Mouse (Mus musculus) cortical plate, adult 2 months (tissue): ENCODE measurements around the gene Hemgn. TPM values are rescaled to one million over a fixed set of nuclear protein-coding genes. Genes with fewer than 3 reads are reported as not detected.

Experiments
- H3K27ac ChIP-seq: fragments of 200-500 bp; 2 replicates; pipeline ENCODE4 v1.5.1; 2012; ENCODE audit warnings: low read length, control low read depth, inconsistent platforms; ENCODE audit not compliant: insufficient read depth
- H3K4me1 ChIP-seq: fragments of 200-500 bp; 2 replicates; pipeline ENCODE4 v1.6.1; 2011; ENCODE audit warnings: low read length; ENCODE audit not compliant: control insufficient read depth, insufficient read depth
- H3K4me3 ChIP-seq: fragments of 200-500 bp; 2 replicates; pipeline ENCODE4 v1.5.1; 2011; ENCODE audit warnings: mild to moderate bottlenecking, low read length, control low read depth; ENCODE audit not compliant: insufficient read depth
- CTCF ChIP-seq: fragments of 200-500 bp; IDR thresholded peaks from 2 replicates; pipeline ENCODE4 v1.5.1; 2011; ENCODE audit warnings: mild to moderate bottlenecking, control low read depth, low read length; ENCODE audit not compliant: insufficient read depth; ENCODE audit errors: extremely low read depth
- POLR2A ChIP-seq: fragments of 200-500 bp; IDR thresholded peaks from 2 replicates; pipeline ENCODE4 v1.6.1; 2011; ENCODE audit warnings: mild to moderate bottlenecking, low read length, control low read depth; ENCODE audit not compliant: insufficient read depth; ENCODE audit errors: extremely low read depth
- polyA plus RNA-seq: library from polyadenylated mRNA; depleted of rRNA; stranded (reverse); fragments of >200 nt; gene quantifications from 2 replicates; pipeline ENCODE4 v1.2.3, GENCODE M21; 2012; rRNA removed

The Hemgn gene
- polyA plus RNA-seq, 1 experiment: not detected

GRCm38 (mm10) chr4:46346221-46346620 lies 67.1 kb downstream of the Hemgn start:
- H3K27ac ChIP-seq: no peak overlapping the region
- TF ChIP-seq POLR2A (no peak), CTCF (no peak)
- H3K4me3 ChIP-seq: no peak overlapping the region

GRCm38 (mm10) chr4:46345773-46346100 lies 67.6 kb downstream of the Hemgn start:
- Histone ChIP-seq H3K27ac (no peak overlapping the region), H3K4me3 (no peak overlapping the region), H3K4me1 (no peaks in the 10 kb centered on the region)
- TF ChIP-seq POLR2A: no peak
- TF ChIP-seq CTCF: no peak

More at GRCm38 (mm10) chr4:46346221-46346620, 67.1 kb downstream of the Hemgn start:
- H3K4me1 ChIP-seq: no peaks in the 10 kb centered on the region

- H3K27ac ChIP-seq: no peak overlapping the region
- no peaks in the 10 kb centered on the region for H3K4me1 ChIP-seq
- TF ChIP-seq CTCF (no peak), POLR2A (no peak)
- H3K4me3 ChIP-seq: no peak overlapping the region
Observed at GRCm38 (mm10) chr4:46345056-46345772, 68.1 kb downstream of the Hemgn start.

GRCm38 (mm10) chr4:46344288-46344687 lies 69.0 kb downstream of the Hemgn start:
- no peak overlapping the region for H3K27ac ChIP-seq
- TF ChIP-seq CTCF (no peak), POLR2A (no peak)
- no peak overlapping the region for H3K4me3 ChIP-seq
- H3K4me1 ChIP-seq: no peaks in the 10 kb centered on the region

Other genes starting within 250 kb of the Hemgn start
- 17.9 and 20.9 TPM in 2 replicates for gene Xpa, start 217.2 kb downstream of the Hemgn start, polyA plus RNA-seq
- gene Foxe1, start 69.9 kb downstream of the Hemgn start, polyA plus RNA-seq: not detected in 2 replicates
- 5.5 and 5.9 TPM in 2 replicates for gene Trmo, start 24.1 kb downstream of the Hemgn start, polyA plus RNA-seq
- gene Anp32b, start 37.4 kb upstream of the Hemgn start, polyA plus RNA-seq: 37.2 and 38.6 TPM in 2 replicates
- gene Nans, start 75.7 kb upstream of the Hemgn start, polyA plus RNA-seq: 18.4 and 18.6 TPM in 2 replicates
- gene Trim14, start 122.6 kb upstream of the Hemgn start, polyA plus RNA-seq: 1.0 and 1.2 TPM in 2 replicates
- gene Coro2a, start 188.7 kb upstream of the Hemgn start, polyA plus RNA-seq: 23.2 and 24.4 TPM in 2 replicates
- gene Tbc1d2, start 236.7 kb upstream of the Hemgn start, polyA plus RNA-seq: 5.6 and 6.4 TPM in 2 replicates